Mouse (Mus musculus): ENCODE measurements around the gene Cxcl9.
A peak's percentile ranks its signal among the peaks of the same experiment; 100 is the strongest.

The Cxcl9 gene

DNA sequence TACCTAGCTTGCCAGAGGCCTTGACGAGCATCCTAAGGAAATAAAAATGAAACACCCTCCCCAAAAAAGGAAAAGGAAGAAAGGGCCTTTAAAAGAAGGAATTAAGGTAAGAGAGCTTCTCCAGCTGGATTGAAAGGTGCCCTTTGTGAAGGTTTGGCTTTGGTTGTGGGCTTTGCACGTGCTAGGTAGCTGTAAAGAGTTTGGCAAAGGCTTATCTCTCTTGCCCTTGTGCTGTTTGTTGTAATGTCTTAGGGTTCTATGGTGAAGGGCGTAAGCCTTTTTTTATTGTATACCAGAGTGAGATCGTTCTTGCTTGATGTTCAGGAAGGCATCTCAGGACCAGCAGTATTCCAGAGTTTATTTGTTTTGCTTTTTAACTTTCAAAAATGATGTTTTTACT, 12.7 kb upstream of the Cxcl9 start:
- no peak for DNase-seq (ENCODE audit: low spot score)

DNA sequence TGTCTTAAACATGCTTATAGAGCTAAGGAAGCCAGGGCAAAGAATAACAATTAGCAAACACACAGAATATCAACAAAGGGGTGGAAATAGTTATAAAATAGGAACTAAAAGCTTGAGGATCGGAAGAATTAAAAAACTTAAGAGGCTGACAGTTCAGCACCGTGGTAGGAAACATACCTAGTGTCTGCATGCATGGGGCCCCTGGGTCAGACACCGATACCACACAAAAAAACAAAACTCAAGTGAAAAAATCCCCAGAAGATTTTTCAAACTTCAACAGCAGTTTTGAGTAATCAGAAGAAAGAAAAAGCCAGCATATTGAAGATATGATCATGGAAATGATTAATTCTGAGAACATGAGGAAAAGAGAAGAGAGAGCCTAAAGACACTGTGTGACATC, 8.9 kb upstream of the Cxcl9 start:
- no peak for DNase-seq (ENCODE audit: low spot score)

DNA sequence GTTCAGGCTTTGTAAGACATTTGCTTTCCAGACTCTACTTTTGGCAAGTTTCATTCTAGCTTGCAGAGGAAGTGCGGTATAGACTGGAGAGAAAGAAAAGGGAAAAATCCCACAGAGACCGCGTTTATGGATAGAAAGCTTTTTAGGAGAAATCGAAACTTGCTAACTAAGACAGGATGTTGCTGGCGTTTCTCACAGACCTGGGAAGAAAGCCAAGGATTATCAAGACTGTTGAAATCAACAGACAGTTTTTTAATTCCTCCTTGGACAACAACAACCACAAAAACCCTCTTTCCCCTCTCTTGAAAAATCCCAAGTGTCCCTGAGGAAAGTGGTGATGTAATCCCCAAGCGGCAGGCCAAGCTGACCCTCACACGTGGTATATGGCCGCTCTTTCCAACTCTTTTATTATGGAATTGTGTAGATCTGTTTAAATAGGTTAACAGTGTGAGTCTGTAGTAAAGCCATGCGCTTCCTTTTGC, 4.5 kb upstream of the Cxcl9 start:
- DNase-seq (ENCODE audit: low spot score): no peak

DNA sequence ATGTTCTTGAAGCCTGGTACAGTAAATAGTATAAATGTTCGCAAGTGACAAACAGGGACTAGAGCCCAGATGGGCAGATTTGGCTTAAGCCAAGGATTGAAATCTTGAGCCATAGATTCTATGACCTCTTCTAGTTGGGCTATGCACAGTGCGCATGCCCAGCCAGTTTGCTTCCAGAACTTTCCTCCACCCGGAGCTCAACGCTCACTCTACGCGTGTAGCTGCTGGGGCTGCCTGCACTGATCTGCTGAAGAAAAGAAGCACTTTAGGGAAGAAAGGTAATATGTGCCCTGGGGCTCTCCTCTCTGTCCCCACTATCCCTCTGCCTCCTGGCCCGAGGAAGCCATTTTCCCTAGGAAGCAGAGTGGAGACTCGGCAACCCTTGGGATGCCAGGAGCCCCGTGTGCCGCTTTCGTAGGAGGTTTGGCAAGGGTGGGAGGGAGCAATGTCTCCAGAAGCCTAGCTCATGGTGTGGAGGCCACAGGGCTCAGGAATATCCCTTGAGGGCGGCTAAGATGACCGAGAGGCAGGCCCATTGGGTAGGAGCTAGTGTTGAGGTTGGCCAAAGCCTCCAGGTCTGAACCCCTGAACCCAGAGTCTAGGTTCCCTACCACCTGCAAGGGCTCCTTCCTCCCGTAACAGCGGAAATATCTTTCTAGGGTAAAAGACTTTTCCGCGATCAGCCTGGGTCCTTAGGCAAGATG, 3.9 kb upstream of the Cxcl9 start, which contains the start of gene Art3:
Gene Art3, plus strand, starts transcription at position 193 of the 704 bp plus-strand sequence.
- DNase-seq (ENCODE audit: low spot score): no peak

DNA sequence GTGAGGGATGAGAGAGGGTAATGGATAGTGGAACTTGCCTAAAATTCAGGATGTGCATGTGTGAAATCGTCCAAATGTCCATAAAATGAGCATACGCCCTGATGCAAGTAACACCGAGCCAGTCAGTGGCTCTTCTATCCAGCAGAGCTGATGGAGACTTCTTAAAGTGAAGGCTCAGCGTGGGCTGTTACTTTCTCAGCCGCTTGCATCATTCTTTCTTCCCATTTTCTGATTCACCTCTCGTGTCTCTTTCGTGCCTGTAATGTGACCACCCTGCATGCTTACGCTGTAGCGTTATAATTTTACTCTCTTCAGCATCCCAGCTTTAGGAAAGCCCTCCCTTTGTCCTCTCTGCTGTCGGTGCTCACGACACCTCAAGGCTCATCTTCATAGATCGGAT, 3.2 kb upstream of the Cxcl9 start:
- no peak for DNase-seq (ENCODE audit: low spot score)

DNA sequence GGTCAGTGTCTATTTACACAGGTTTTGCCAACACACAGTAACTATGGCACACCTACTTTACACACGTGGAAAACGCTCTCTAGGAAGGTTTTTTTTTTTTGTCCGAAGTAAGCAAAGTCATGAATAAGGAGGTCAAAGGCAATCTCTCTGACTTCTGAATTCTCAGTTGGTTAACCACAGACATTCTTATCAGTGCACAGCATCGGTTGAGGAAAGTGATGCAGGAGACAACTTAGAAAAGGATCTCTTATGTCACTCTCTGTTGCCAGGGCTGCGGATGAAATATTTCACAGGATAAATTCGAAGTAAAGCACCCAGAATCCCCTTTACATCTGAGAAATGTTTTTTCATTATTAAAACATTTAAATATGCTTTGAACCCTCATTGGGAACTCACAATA, 512 bp downstream of the Cxcl9 start:
- no peak for DNase-seq (ENCODE audit: low spot score)

DNA sequence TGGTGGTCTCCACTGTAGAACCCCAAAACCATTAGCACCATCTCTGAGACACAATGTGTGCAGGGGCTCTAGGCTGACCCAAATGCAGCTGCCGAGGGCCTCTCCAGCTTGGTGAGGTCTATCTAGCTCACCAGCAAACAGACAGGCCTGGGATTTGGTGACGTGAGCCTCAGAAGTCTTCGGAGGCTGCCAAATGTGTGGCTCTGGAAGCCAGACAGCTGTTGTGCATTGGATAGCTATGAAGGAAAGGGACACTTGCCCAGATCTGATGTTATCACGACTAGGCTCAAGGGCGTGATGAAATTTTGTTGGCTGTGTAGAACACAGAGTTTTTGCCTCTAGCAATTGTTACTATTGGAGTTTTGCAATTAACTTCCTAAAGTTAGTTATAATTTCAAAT, 4.6 kb downstream of the Cxcl9 start:
- DNase-seq (ENCODE audit: low spot score): peak; percentile 21

DNA sequence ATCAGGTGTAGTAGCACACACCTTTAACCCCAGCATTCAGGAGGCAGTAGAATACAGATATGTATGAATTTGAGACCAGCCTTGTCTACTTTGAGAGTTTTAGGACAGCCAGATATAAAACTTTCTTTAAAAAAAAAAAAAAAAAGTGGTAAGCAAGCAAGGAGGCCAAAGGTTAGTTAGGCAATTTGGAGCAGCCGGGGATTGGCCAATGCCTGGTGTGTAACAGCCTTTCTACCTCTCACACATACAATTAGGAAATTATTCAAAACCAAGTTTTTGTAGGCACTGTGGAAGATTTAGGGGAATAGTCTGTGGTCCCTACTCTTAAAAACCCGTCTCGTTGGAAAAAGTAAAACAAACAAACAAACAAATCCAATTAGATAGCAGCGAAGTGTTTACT, 5.3 kb downstream of the Cxcl9 start:
- no peak for DNase-seq (ENCODE audit: low spot score)

DNA sequence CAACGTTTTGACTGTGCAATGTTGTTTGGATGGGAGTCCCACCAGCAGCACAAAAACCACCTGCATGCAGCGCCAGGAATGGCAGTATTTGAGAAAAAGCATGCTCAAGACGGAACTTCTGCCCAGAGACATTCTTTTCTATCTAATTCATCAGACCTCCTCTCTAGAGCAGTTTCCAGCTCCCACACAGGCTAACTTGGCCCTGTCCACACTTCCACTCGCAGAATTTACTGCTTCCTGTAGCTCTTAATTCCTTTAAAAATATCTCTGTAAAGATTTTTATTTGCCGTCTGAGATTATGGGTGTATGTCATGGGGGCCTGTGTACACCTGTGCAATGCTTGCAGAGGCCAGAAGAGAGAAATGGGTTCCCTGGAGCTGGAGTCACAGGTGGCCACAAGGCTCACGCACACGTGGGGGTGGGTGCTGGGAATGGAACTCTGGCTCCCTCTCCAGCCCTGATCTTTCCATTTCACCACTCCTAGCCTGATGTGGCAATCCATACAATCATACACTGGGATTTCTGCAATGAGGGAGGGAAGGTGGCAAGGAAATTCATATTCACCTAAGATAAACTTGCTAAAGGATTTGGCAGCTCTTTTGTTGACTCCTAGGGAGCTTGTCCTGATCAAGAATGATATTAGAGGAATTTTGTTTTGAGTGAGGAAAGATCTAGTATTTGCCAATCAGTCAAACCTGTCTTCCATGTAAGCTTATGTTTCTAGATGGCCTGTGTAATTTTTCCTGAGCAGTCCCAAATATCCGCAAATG, 6.1 kb downstream of the Cxcl9 start:
- no peak for DNase-seq (ENCODE audit: low spot score)

DNA sequence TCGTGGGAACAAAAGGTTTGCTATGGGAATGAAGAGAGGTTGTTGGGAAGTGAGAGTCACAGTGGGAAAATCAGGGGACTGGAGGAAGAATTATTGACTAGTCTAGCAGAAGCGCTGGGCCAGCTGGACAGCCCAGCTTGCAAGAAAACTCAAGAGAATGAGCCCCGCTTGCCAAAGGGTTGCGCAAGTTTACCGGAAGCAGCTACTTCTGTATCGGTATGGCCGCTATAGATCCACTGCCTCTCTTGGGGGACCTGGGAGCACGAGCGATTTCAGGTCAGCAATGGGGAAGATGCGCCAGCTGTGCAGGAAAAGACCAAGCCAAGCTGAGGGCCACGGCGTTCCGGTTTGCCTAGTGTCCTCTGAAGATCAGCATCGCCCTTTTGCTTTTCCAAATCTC, 9.3 kb downstream of the Cxcl9 start:
- no peak for DNase-seq (ENCODE audit: low spot score)

DNA sequence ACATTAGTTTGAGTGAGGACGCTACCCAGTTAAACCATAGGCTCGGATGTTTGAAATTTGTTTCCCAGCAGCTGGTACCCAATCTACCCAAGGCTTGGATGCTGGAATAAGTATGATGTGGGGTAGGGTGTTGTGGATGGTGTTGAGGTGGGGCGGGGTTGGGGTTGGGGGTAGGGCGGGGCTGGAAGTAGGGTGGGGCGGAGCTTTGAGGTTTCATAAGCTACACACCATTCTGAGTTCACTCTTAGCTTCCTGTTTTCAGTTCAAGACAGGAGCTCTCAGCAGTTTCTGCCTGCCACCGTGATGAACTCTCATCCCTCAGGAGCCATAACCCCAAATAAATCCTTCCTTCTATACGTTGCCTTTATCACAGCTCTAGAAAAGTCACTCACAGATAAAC, 9.8 kb downstream of the Cxcl9 start:
- DNase-seq (ENCODE audit: low spot score): no peak

DNA sequence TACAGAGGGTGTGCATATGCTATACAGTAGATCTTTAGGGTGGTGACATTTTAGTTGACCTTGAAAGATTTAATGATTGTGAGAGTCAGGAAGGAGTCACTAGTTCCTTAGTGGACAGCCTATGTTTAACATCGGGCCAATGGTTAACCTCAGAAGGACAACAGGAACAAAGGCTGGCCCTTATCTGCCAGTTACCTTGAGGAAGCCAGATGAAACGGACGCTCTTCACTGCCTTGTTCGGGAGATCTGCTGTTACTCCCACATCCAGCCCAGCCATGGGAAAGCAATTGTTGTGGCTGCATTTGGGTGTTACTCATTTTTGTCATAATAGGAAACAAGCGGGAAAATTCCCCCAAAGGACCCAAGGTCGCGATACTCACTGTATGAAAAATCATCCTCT, 14.1 kb downstream of the Cxcl9 start:
- no peak for DNase-seq (ENCODE audit: low spot score)

DNA sequence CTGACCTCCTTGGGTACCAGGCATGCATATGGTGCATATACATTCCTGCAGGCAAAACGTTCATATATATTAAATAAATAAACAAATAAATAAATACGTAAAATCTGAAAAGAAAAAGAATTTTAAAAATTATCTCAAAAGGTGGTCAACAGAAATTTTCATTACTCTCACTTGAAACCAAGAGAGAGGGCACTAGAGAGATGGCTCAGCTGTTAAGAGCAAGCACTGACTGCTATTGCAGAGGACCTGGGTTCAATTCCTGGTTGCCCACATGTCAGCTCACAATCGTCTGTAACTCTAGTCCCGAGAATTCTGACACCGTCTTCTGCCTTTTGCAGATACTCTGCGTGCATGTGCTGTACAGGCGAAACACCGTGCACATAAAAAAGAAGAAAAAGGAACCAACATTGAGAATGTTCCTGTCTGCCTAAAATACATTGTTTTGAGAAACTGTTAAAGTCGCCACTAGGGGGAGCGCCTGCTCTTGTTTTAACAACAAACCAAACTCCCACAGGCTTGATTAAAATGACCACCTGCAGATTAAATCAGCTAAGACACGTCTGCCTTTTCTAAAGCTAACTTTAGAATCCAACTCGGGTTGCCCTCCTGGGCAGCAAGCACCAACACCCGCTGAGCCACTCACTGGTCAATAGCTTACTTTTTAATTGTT, 15.7 kb downstream of the Cxcl9 start:
- peak; percentile 81 for DNase-seq (ENCODE audit: low spot score)

DNA sequence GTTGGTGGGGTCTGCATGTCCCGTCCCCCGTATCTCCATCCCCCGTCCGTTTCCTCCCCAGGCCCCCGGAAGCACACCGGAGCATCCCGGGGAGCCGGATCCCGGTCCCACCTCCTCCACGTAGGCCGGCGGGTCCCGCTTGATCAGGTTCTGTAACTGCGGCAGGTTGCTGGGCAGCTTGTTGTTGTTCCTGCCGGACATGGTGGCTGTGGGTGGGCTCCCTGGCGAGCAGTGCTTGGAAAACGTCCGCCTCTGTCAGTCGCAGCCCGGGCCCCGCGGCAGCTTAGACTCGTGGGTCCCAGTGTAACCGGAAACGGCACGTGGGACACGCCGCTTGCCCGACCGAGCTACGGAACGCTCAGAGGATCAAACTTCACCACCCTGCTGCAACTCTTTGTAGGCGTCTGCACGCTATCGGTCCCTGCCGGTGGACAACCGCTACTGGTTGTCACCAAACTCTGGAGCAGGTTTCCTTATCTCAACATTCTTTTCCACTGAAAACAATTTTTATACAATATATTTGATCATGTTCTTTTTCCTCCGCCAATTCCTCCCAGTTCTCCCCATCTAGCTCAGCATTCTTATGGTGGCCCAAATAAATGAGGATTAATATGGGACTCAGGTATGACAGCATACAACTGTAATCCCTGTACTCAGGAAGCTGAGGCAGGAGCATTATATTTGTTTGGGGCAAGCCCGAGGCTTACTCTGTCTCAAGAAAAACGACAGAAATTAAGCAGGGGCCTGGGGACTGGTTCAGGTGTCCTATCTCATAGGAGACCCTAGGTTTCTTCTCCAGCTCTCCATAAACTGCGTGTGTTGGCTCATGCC, 18.0 kb downstream of the Cxcl9 start, which contains the start of gene Sdad1:
Gene Sdad1, minus strand, starts transcription at position 799 of the 831 bp plus-strand sequence.
- peak; percentile 84 for DNase-seq (ENCODE audit: low spot score)

DNA sequence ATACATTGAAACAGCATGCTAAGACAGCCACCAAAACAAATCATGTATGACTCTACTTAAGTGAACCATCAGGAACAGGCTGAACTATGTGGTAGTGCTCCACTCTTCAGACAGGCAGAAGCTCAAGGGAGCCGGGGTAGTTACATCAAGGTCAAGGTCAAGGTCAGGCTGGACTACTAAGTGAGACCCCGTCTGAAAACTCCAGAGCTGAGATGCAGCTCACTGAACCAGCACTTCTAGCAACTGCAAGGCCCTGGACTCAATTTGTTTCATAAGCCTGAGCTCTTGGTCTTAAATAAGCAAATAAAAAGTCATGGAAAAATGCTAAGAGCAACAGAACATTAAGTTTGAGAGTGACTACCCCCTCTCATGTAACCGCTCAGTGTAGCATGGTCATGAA, 23.6 kb downstream of the Cxcl9 start:
- DNase-seq (ENCODE audit: low spot score): no peak

DNA sequence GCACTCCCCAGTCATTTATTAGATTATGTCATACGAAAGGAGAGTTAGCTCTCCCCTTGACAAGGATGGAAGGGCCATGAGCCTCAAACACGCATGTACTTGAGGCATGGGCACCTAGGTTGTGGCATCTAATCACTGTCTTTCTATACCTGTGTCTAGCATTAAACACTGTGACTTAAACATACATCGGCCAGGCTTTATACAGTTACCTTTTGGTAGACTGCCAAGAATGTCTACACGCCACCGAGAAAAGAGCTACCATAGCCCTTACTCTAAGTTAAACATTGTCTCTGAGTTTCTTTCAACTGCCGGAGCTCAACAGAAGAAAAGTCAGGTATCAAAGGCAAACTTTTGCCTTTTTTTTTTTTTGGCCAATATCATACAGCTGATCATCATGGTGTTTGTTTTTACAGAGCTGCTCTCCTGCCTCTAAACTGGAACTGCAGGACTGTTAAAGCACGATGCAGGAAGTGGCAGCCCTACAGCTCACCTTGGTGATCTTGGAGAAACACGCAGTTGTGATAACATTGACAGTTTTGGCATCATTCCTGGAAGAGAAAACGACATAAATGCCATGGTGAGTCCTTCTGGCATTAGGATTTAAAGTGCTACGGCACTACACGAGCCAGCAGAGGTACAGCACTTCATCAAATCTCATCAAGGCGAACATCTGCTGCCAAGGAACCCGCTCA, 25.6 kb downstream of the Cxcl9 start:
- DNase-seq (ENCODE audit: low spot score): no peak

DNA sequence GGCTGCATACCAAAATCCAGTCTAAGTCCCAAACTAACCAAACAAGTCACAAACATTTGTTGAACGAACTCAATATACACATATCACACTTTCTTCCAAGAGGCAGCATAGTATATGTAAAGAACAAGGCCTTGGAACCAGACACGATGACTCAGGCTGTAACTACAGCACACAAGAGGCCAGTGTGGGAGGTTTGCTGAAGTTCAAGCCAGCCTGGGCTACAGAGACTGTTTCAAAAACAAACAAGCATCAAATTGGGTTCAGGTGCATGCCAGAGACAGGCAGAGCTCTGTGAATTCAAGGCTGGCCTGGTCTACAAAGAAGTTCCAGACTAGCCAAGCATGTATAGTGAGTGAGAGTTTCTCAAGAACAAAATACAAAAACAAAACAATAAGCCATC, 33.4 kb downstream of the Cxcl9 start:
- no peak for DNase-seq (ENCODE audit: low spot score)

DNA sequence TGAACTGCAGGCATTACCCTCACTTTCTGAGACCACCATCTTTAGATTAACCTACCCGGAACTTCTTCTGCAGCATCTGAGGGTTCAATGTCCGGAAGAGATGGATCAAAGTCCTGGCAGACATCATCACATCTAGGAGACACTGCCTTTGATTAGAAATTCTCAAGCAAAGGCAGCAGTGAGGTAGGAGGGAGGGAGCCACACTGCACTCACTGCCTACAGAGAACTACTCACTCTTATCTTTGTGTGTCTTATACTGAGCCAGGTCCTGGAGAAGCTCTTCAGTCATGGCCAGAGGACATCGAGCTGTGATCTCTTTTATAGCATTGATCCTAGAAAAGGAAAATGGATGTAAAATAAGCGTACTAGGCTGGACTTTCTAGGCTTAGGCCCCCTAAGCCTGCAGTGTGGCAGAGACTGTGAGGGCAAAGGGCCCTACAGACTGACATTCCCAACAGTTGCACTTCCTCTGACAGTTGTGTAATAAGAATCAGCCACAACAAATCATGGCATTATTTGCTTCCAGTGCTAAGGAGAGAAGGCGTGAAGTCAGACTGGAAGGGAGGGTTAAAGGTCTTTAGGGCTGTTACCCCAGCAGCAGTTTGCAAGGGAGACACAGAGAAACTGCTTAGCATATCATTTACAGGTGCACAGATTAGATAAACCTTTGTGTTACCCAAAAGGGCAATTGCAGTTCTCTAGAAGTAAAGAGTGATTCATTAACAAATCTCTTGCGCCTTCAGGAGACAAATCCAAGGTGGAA, 36.0 kb downstream of the Cxcl9 start:
- no peak for DNase-seq (ENCODE audit: low spot score)

DNA sequence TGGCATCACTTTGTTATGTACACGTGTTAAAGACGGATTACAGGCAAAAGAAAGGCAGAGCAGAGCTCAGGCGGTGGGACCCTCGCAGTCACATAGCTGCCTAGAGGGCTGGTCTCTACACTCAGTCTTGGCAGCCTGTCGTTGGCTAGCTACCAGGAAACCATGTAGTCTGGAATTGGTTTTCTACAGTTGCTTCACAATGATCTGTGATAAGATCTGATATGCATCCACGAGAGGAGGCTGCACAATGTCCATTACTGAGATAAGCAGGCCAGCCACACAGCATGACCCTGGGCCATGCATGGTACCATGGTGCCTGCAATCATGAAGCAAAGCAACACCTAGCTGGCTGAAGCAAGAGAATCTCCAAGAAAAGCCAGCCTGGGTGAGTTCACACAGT, 40.0 kb downstream of the Cxcl9 start:
- no peak for DNase-seq (ENCODE audit: low spot score)

DNA sequence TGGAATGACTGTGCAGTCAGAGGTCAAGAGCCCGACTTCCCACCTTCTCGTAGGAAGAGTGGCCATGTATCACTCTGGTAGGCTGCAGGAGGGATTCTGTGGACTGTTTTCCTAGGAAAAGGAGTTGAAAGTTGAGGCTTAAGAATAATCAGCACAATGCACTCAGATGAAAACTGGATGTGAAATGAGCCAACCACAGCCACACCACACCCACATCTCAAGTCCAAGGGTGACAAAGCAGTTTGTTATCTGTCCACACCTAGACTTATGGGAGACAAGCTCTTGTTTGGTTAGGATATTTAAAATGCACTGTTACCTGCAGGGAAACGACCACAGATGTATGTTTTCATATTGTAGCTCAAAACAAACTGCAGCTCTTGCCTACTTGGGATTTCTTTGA, 44.8 kb downstream of the Cxcl9 start:
- DNase-seq (ENCODE audit: low spot score): no peak

DNA sequence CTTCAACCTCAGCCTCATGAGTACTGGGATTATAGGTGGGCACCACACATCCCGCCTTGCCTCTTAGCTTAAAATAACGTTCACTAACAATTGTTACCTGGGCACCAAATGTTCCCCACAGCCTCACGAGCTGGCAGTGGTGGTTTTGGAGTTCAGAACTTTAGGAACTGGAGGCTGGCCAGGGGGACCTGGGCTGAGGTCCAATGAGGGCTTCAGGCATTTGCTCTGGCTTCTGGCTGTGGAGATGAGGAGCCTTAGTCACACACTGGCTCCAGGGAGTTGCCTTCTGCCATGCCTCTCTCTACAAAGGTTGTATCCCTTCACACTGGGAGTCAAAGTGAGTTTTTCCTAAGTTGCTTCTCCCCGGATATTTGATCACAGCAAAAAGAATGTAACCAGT, 45.3 kb downstream of the Cxcl9 start:
- DNase-seq (ENCODE audit: low spot score): no peak

Measured in urinary bladder, postnatal 25 days (tissue).